Mouse (Mus musculus): ENCODE measurements around the gene Samd9l.
"Not testable (repeated sequence)": the region's sequence is repeated elsewhere in the genome, so short reads cannot be mapped to it uniquely, and the experiment has no call there.

Gene Samd9l

GRCm38 (mm10) chr6:3341479-3341878, 57.9 kb downstream of the Samd9l start:
- no peak for DNase-seq

DNA sequence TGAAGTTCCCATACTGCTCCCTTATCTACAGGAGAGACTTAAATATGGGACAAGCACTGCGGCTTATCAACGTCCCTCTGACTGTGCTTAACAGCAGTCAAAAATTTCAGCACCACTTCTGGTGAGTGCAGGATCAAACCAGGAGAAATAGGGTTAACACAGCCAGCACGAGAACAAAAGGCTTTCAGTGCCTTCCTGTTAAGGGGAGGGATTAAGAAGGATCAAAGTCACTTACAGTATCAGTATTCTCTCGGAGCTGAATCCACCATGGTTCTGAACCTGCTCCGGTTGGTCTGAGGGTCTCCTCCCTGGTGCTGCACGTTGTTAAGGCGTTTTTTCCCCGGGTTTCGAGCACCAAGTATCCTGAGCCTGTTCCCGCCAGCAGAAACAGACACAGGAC, 58.4 kb downstream of the Samd9l start:
- DNase-seq, result not testable (repeated sequence)

DNA sequence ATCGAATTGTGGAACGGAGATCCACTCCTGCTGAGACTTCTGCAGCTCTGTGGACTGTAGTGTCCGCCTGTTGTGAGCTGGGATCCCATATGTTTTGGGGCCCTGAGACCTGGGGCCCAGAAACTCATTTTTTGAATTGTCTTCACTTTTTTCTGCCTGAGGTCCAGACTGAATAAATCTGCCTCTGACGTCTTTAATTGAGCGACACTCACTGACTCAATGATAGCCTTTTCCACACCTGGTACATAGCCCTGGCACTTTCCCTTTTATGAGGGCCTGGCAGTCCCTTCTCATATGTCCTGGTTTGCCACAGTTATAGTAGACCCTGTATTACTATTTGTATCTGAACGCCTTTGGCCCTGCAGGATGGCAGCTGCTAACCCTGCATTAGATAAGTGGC, 60.2 kb downstream of the Samd9l start:
- DNase-seq, result not testable (repeated sequence)

Data from cerebellum, adult 11-12 months (tissue).